Mouse (Mus musculus) liver, adult 2 months (tissue): ENCODE results near the gene Slc43a2.

Experiments
- CTCF ChIP-seq: fragments of 200-500 bp; IDR thresholded peaks from 2 replicates; pipeline ENCODE4 v1.5.1; 2011; ENCODE audit warnings: low read depth, low read length, control low read depth
- POLR2A ChIP-seq: fragments of 200-500 bp; IDR thresholded peaks from 2 replicates; pipeline ENCODE4 v1.6.1; 2011; ENCODE audit warnings: low read length, control low read depth; ENCODE audit not compliant: insufficient read depth; ENCODE audit errors: extremely low read depth

DNA sequence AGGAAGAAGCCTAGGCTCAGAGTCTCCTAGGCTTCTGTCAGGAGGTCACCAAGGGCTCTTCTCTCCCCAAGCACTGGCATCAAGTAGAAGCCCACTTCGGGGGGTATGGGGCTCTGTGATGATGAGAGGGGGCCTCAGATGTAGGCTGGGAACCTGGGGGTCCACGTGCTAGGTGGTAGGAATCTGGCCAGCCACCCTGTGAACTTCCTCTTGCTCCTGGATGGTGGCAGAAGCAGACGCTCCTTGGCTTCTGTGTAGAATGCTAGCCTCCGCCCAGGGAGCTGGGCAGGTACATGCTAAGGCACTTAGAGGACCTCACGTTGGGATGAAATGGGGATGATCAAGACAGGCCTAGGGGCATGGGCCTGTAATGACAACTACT, 29.9 kb downstream of the Slc43a2 start:
- no peak for TF ChIP-seq CTCF
- TF ChIP-seq POLR2A, result no peak
